Mouse (Mus musculus) embryonic facial prominence, embryonic 13.5 days (tissue): ENCODE measurements around the gene Foxo1. TPM values are rescaled to one million over a fixed set of nuclear protein-coding genes. Genes with fewer than 3 reads are reported as not detected.
A peak's percentile ranks its signal among the peaks of the same experiment; 100 is the strongest.

Experiments used
- ATAC-seq: fragments of 200-750 bp; cut with Nextera tagmentation; 2 replicates; pipeline ENCODE4 v1.8.0; 2017; ENCODE audit warnings: low read depth; ENCODE audit not compliant: insufficient number of reproducible peaks, insufficient read depth, low FRiP score, low TSS enrichment
- H3K27ac ChIP-seq: fragments of 300-500 bp; sonication (generic); 2 replicates; pipeline ENCODE4 v1.5.1; 2015; ENCODE audit warnings: moderate library complexity, mild to moderate bottlenecking, inconsistent platforms
- H3K27me3 ChIP-seq: fragments of 300-500 bp; sonication (generic); 2 replicates; pipeline ENCODE4 v1.6.1; 2015; ENCODE audit warnings: mild to moderate bottlenecking, inconsistent platforms
- H3K36me3 ChIP-seq: fragments of 300-500 bp; sonication (generic); 2 replicates; pipeline ENCODE4 v1.6.1; 2015; ENCODE audit warnings: mild to moderate bottlenecking, inconsistent platforms
- H3K4me1 ChIP-seq: fragments of 300-500 bp; sonication (generic); 2 replicates; pipeline ENCODE4 v1.6.1; 2015; ENCODE audit warnings: inconsistent platforms
- H3K4me2 ChIP-seq: fragments of 300-500 bp; sonication (generic); 2 replicates; pipeline ENCODE4 v1.6.1; 2015; ENCODE audit warnings: moderate library complexity, mild to moderate bottlenecking, inconsistent platforms
- H3K4me3 ChIP-seq: fragments of 300-500 bp; sonication (generic); 2 replicates; pipeline ENCODE4 v1.5.1; 2015; ENCODE audit warnings: mild to moderate bottlenecking, inconsistent platforms
- H3K9ac ChIP-seq: fragments of 300-500 bp; sonication (generic); 2 replicates; pipeline ENCODE4 v1.6.1; 2015; ENCODE audit warnings: mild to moderate bottlenecking, inconsistent platforms
- H3K9me3 ChIP-seq: fragments of 300-500 bp; sonication (generic); 2 replicates; pipeline ENCODE4 v1.6.1; 2016; ENCODE audit warnings: inconsistent platforms
- WGBS: fragments of 180-500 bp; shearing (Covaris S2); methylation state at CpG from one replicate; pipeline ENCODE4 v1.1.7; 2015; ENCODE audit warnings: mixed read lengths; 5-methylcytosine and 5-hydroxymethylcytosine counted together
- polyA plus RNA-seq: library from polyadenylated mRNA; unstranded; fragments of >200 nt; fragmentation: Nextera tagmentation; extraction: Ambion mirVana; gene quantifications from 2 replicates; pipeline ENCODE4 v1.2.1, GENCODE M21; 2015

Gene Foxo1
- polyA plus RNA-seq, 1 experiment from 2014 or later = 5.7 TPM

DNA sequence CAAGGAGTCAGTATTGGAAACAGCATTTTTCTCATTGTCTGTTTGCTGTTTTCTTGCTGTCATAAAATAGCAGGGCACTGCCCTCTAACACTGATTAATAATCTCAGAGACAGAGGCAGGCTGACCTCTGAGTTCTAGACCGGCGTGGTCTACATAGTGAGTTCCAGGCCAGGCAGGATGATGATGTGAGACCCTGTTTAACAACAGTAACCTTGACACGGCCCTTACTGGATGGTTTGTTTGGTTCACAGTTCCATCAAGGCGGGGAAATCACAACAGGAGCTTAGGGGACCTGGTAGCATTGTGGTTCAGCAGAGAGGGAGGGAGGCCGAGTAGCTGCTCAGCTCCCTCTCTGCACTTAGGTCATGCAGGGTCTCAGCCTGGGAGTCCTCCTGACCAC lies 25.8 kb downstream of the Foxo1 start:
- Histone ChIP-seq H3K4me3 (no peak overlapping the region), H3K27me3 (no peaks in the 10 kb centered on the region), H3K4me1 (peaks cover 39% of the 10 kb centered on the region), H3K9ac (no peak overlapping the region), H3K36me3 (no peaks in the 10 kb centered on the region), H3K4me2 (no peak overlapping the region), H3K27ac (no peak overlapping the region), H3K9me3 (no peaks in the 10 kb centered on the region)
- ATAC-seq = no peak
- WGBS = 68% methylated on average over 5 of the region's 5 CpGs

DNA sequence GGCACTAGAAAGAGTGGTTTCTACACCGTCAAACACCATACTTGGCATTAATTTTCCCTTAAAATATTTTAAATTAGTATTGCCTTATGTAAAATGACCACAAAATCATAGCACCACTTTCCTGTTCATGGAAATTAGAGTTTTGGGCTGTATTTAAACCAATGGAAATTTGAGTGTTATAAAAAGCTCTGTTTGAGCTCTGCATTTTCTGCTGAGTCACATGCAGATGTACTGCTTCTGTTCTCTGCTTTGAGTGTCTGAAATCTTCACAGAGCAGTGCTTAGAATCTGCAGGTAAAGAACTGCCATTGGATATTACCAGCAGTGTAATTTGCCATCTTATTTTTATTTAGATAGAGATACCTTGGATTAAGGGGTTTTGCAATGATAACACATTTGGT lies 27.6 kb downstream of the Foxo1 start:
- WGBS = 80% methylated on average over 1 of the region's 1 CpGs

DNA sequence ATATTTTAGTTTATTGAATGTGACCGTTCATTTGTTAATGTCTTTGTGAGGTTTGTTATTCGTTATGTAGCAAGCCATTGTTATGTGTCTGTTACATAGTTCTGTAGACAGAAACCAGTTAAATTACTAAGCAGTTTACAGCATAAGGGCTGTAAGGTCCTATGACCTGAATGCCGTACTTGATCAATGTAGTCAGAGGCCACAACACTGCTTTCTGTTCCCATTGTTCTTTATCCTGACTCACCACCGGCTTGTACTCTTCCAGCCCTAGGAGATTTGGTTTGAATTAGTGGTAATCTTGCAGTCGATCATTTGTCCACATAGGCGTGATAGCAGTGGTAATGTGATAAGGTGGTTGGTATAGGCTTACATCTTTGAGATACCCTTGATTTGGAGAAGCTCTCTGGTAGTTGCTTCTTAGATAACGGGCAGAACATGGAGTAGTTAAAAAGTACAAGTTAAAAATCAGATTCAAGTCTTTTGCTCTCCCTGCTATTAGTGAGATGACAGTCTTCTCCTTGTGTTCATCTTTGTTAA lies 28.2 kb downstream of the Foxo1 start:
- peaks cover 48% of the 10 kb centered on the region for H3K4me1 ChIP-seq
- 39% methylated on average over 7 of the region's 7 CpGs for WGBS
- no peak overlapping the region for H3K27ac ChIP-seq
- H3K27me3 ChIP-seq = no peaks in the 10 kb centered on the region
- H3K4me3 ChIP-seq = no peak overlapping the region
- H3K36me3 ChIP-seq = no peaks in the 10 kb centered on the region
- no peak overlapping the region for H3K9ac ChIP-seq
- H3K9me3 ChIP-seq = no peaks in the 10 kb centered on the region
- no peak overlapping the region for H3K4me2 ChIP-seq
- ATAC-seq = no peak

More for the DNA sequence above, 27.6 kb downstream of the Foxo1 start:
- no peak overlapping the region for H3K4me3 ChIP-seq
- H3K36me3 ChIP-seq = no peaks in the 10 kb centered on the region
- no peak overlapping the region for H3K27ac ChIP-seq
- no peaks in the 10 kb centered on the region for H3K9me3 ChIP-seq
- H3K4me1 ChIP-seq = peaks cover 48% of the 10 kb centered on the region
- H3K27me3 ChIP-seq = no peaks in the 10 kb centered on the region
- H3K9ac ChIP-seq = no peak overlapping the region
- no peak for ATAC-seq
- no peak overlapping the region for H3K4me2 ChIP-seq

DNA sequence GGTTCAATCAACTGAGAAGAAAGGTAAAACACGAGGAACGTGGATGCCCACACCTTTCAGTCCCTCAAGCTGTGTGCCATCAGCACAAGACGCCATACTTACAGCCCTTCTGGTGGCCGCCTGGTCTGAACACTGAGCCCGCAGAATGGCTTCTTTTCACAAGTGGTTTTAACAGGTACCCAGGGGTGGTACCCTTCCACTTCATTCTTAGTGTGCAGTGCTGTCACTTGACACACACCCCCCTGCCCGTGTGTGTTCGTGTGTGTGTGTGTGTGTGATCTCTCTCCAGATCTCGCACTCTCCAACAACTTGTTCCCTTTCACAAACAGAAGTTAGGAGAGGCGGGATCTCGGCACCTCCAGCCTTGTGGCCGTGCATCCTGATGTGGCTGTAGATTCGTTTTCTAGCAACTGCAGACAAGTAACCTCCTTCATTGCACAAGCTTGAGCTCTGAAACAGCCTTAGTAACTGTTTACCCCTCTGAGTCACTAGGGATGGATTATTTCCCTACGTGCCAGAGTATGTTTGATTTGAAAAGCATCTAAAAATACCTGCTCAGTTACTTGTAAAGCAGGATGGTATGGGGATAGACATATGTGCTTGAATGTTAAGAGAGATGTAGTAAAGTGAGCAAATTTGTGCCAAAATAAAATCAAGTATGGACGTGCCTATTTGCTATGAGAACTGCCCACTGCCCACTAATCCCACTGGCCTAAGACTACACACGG lies 29.3 kb downstream of the Foxo1 start:
- H3K9ac ChIP-seq = no peak overlapping the region
- peaks cover 48% of the 10 kb centered on the region for H3K4me1 ChIP-seq
- no peak overlapping the region for H3K4me2 ChIP-seq
- no peak overlapping the region for H3K27ac ChIP-seq
- H3K4me3 ChIP-seq = no peak overlapping the region
- no peaks in the 10 kb centered on the region for H3K27me3 ChIP-seq
- no peaks in the 10 kb centered on the region for H3K9me3 ChIP-seq
- WGBS = 60% methylated on average over 15 of the region's 15 CpGs
- no peak for ATAC-seq
- H3K36me3 ChIP-seq = no peaks in the 10 kb centered on the region

DNA sequence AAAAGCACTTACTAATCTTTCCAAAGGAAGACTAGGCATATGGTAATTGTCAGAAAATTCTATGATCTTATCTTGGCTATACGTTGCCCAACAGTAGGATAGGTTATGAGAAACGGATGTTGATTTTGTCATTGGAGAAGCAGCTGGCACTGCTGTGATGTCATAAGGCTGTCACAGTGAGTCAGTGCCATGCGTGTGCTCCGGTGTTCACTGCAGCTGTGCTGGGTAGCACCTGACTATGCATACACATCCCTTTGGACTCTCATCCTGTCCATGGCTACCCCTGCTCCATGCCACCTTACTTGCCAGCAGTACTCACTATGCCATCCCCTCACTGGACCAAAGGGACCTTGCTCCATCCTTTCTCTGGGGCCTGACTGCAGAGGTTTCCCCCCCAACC lies 30.5 kb downstream of the Foxo1 start:
- WGBS = 56% methylated on average over 4 of the region's 4 CpGs
- Histone ChIP-seq H3K9ac (no peak overlapping the region), H3K9me3 (no peaks in the 10 kb centered on the region), H3K4me3 (no peak overlapping the region), H3K4me2 (no peak overlapping the region), H3K36me3 (no peaks in the 10 kb centered on the region), H3K27me3 (no peaks in the 10 kb centered on the region), H3K27ac (no peak overlapping the region), H3K4me1 (peaks cover 36% of the 10 kb centered on the region)
- ATAC-seq = no peak

DNA sequence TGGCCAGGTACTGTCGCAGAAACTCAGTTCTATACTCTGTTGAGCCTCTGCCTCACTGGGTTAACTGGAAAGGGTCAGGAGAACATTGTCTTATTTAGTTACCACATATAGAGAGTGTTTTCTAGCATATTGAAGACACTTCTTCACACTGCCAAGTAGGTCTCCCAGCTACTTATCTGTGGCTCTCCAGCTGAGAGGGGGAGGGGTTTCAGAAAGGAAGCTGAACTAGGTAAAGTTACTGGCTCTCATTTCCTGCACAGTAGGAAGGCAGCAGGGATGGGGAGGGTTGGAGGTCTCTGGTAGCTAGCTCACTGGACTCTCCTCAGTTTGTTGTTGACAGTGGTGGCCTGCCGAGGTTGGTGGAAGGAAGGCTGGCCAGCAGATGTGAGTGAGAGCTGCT lies 31.2 kb downstream of the Foxo1 start:
- 59% methylated on average over 2 of the region's 2 CpGs for WGBS
- Histone ChIP-seq H3K9me3 (no peaks in the 10 kb centered on the region), H3K9ac (no peak overlapping the region), H3K4me2 (no peak overlapping the region), H3K4me3 (no peak overlapping the region), H3K36me3 (no peaks in the 10 kb centered on the region), H3K27ac (no peak overlapping the region), H3K4me1 (peaks cover 36% of the 10 kb centered on the region), H3K27me3 (no peaks in the 10 kb centered on the region)
- ATAC-seq = no peak

DNA sequence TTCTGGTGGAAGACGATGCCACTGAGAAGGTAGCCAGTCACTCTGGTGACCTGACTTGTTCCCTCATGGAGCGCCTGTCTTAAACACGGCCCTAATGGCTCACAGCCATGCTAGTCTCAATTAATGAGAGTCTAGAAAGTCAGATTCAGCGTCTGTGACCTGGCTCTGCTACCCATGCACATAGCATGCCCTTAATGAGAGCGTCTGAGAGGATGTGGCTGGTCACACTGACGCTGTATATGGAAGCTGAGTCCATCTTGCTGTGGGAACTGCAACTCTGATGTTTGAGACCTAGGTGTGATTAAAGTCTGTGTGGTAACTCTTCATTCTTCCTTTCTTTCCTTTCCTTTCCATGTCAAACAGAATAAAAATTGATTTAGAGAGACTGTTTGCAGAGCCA lies 32.4 kb downstream of the Foxo1 start:
- Histone ChIP-seq H3K4me1 (peaks cover 36% of the 10 kb centered on the region), H3K4me3 (no peak overlapping the region), H3K9me3 (no peaks in the 10 kb centered on the region), H3K27me3 (no peaks in the 10 kb centered on the region), H3K9ac (no peak overlapping the region), H3K4me2 (no peak overlapping the region), H3K36me3 (no peaks in the 10 kb centered on the region), H3K27ac (no peak overlapping the region)
- WGBS = 70% methylated on average over 6 of the region's 6 CpGs
- ATAC-seq = no peak

DNA sequence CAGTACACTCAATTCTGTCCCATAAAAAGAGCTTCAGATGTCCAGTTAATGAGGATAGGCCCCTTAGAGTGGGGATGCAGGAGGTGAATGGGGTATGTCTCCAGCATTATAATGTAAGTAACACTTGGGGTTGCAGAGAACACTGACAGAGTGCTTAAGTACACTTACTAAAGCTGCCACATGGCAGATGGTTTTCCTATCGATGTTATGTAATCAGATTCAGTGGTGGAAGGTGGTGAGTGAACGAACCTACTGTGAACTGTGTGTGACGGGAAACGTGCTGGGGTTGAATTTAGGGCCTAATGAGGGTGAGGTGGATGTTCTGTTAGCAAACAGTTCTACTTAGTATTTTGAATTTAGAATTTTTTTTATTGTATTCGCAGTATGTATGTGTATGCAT lies 35.2 kb downstream of the Foxo1 start:
- H3K9me3 ChIP-seq = no peaks in the 10 kb centered on the region

DNA sequence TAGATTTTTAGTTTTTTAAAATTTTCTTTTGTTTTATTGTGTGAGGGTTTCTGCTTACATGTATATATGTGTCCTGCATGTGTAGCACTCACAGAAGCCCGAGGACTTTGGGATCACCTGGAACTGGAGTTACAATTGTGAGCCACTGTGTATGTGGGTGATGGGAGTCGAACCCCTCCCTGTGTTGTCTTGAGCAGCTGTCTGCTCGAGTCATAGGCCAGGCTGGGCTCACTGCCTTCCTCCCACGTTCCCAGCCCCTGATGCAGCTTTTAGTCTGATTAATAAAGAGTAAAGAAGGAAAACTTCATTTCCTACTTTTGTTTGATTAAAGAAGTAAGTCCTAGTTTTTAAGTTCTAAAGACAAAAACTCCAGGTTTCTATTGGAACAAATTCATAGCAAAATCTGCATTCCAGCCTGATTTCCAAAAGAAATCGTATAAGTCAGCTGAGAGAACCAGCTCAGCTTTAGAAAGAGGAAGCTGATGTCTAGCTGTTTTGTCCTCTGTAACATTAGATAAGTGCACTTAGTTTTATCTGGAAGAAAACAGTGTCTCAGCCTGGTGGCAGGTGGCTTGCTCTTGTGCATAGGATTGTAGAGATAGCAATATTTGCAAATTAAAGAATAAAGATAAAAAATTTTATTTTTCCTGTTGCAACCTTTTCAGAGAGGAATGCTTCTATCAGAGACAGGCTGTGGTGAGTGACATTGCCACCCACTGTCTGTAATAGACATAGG lies 40.6 kb downstream of the Foxo1 start:
- Histone ChIP-seq H3K9ac (no peak overlapping the region), H3K4me3 (no peak overlapping the region), H3K36me3 (no peaks in the 10 kb centered on the region), H3K9me3 (no peaks in the 10 kb centered on the region), H3K4me2 (no peak overlapping the region), H3K27me3 (no peaks in the 10 kb centered on the region), H3K27ac (no peak overlapping the region), H3K4me1 (no peaks in the 10 kb centered on the region)
- no peak for ATAC-seq
- 58% methylated on average over 5 of the region's 5 CpGs for WGBS

More for the DNA sequence above, 35.2 kb downstream of the Foxo1 start:
- no peak for ATAC-seq
- WGBS = 80% methylated on average over 5 of the region's 5 CpGs
- H3K4me2 ChIP-seq = no peak overlapping the region
- no peak overlapping the region for H3K9ac ChIP-seq
- H3K4me1 ChIP-seq = peaks cover 14% of the 10 kb centered on the region
- H3K4me3 ChIP-seq = no peak overlapping the region
- no peaks in the 10 kb centered on the region for H3K27me3 ChIP-seq
- no peak overlapping the region for H3K27ac ChIP-seq
- H3K36me3 ChIP-seq = no peaks in the 10 kb centered on the region

DNA sequence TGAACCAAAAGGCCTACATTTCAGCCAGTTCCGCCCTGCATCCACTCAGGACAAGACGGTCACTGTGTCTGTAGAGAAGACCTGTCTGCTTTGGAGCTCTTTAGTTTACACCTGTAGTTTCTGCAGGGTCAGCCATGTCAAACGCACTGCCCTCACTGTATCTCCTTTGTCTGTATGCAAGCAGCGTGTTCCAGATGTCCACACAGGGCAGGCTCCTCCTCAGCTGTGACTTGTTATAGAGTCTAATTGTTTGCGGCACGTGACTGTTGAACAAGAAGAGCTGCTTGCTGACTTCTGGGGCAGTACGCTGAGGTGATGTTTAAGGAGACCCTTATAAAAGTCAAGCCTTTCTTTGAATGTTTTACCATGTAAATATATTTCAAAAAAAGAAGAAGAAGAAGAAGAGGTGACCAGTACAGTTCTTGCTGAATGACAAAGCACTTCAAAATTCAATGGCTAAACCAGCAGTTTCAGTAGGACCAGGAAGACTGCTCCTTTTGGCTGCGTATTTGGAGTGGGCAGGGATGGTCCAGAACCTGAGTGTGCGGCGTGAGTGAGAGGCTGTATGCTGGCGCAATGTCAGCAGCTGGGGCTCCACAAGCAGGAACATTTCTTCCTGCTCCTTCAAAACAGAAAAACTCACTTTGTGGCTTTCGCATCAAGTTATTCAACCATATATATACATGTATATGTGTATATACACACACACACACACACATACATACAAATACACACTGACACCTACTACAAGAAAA lies 52.6 kb downstream of the Foxo1 start:
- Histone ChIP-seq H3K4me1 (peaks cover 16% of the 10 kb centered on the region), H3K4me2 (no peak overlapping the region), H3K27ac (no peak overlapping the region), H3K36me3 (no peaks in the 10 kb centered on the region), H3K27me3 (no peaks in the 10 kb centered on the region), H3K9ac (no peak overlapping the region), H3K9me3 (no peaks in the 10 kb centered on the region), H3K4me3 (no peak overlapping the region)
- WGBS = 69% methylated on average over 12 of the region's 12 CpGs
- no peak for ATAC-seq

DNA sequence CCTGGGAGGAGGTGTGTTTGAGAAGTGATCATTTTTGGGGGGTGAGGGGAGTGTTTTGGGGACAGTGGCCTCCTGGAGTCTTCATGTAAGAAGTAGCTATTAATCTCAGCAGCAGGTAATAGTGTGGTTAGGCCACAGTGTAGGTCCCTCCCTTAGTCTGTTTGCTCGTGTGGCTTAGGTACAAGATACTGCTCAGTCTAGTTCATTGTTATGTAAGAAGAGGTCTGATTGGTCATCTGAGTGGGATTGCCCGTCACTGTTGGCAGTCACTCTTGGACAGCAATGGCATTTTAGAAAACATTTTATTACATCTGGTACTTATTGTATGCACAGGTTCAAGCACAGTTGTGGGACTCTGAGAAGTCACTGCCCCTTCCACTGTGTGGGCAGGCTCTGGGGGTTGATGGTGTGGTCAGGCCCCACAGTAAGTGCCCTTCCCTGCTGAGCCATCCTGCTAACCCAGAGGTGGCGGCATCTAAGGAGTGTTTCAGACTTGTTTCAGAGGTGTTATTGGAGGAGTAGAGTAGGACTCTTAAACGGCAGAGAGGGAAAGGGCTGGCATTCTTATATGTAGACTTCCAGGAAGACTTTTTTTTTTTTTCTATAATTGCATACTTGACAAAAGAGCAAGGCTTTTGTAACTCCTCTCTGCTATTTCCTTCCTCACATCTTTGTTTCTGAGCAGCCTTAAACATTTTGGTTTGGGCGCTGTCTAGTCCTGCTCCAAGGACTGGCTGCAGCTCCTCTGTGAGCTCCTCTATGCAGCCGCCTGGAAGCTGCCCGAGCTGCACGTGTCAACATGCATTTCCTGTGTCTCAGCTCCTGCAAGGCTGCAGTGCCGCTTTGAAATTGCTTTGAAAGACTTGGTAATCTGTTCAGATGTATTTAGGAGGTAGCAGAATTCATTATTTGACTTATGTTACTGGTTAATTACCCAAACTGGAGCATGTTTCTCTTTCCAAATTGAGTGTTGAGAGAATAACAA lies 54.6 kb downstream of the Foxo1 start:
- H3K4me2 ChIP-seq = peak overlapping the region; percentile 20; the same call in 1 of the 2 replicates
- H3K4me3 ChIP-seq = no peak overlapping the region
- H3K4me1 ChIP-seq = peaks cover 23% of the 10 kb centered on the region
- ATAC-seq = no peak
- no peak overlapping the region for H3K9ac ChIP-seq
- no peaks in the 10 kb centered on the region for H3K27me3 ChIP-seq
- H3K36me3 ChIP-seq = no peaks in the 10 kb centered on the region
- 17% methylated on average over 9 of the region's 9 CpGs for WGBS
- no peak overlapping the region for H3K27ac ChIP-seq
- no peaks in the 10 kb centered on the region for H3K9me3 ChIP-seq
